Mouse (Mus musculus) layer of hippocampus, adult 18-20 months (tissue): ENCODE measurements around the gene Mrpl53. TPM values are rescaled to one million over a fixed set of nuclear protein-coding genes. Genes with fewer than 3 reads are reported as not detected.

Source experiments
- DNase-seq, 2 experiments: peaks; one replicate each; pipeline ENCODE4 v3.0.0; 2022; ENCODE audit warnings: low spot score in 2 of 2
- long read RNA-seq: library from polyadenylated mRNA; stranded (forward); transcript quantifications from one replicate; pipeline ENCODE4 v2.0.0, GENCODE M21; 2021
- total RNA-seq, 2 experiments: library from RNA; stranded (reverse); gene quantifications; 2 replicates each; pipeline ENCODE4 v1.2.3; 2021

Mrpl53 gene
- total RNA-seq: 10 to 100 TPM; 58.4 to 69.3 TPM
- long read RNA-seq, transcript Mrpl53-201 (3 exons, 695 nt): major isoform, 21 of 21 reads
- long read RNA-seq, partial matches to known transcripts: 0 of 21 reads
- long read RNA-seq, other reads (novel, unspliced or antisense): 0 of 21 reads

GRCm38 (mm10) chr6:83108762-83109668 is at the start of gene Mrpl53:
Gene Mrpl53, plus strand, starts transcription at chr6:83109040.
- DNase-seq: peak; percentile 68 to 79

- DNase-seq: no peak
Observed at GRCm38 (mm10) chr6:83065995-83066394, 42.8 kb upstream of the Mrpl53 start.

GRCm38 (mm10) chr6:83066441-83066840 is 42.4 kb upstream of the Mrpl53 start:
- no peak for DNase-seq

GRCm38 (mm10) chr6:83068221-83068620 is 40.6 kb upstream of the Mrpl53 start:
- DNase-seq: no peak

GRCm38 (mm10) chr6:83068706-83069487 is 39.9 kb upstream of the Mrpl53 start:
- no peak for DNase-seq

GRCm38 (mm10) chr6:83069488-83070246 is 39.2 kb upstream of the Mrpl53 start:
- DNase-seq: no peak

GRCm38 (mm10) chr6:83070247-83070310 is 38.8 kb upstream of the Mrpl53 start, which contains the start of gene Tlx2:
Gene Tlx2, minus strand, starts transcription at chr6:83070293.
- no peak for DNase-seq

- DNase-seq: peak in 1 of 2 experiments; percentile 25
Observed at GRCm38 (mm10) chr6:83070311-83071219, 38.3 kb upstream of the Mrpl53 start.

GRCm38 (mm10) chr6:83071220-83071619 is 37.6 kb upstream of the Mrpl53 start:
- DNase-seq: no peak

GRCm38 (mm10) chr6:83074979-83075378 is 33.9 kb upstream of the Mrpl53 start:
- no peak for DNase-seq

GRCm38 (mm10) chr6:83077630-83078323 is 31.1 kb upstream of the Mrpl53 start, which contains the start of gene Pcgf1:
Gene Pcgf1, plus strand, starts transcription at chr6:83077869.
- peak; percentile 45 to 60 for DNase-seq

- peak; percentile 97 to 99 for DNase-seq
Observed at GRCm38 (mm10) chr6:83078324-83078858, 30.4 kb upstream of the Mrpl53 start.

- DNase-seq: no peak
Observed at GRCm38 (mm10) chr6:83080210-83080609, 28.6 kb upstream of the Mrpl53 start.

GRCm38 (mm10) chr6:83083497-83083896 is 25.3 kb upstream of the Mrpl53 start:
- DNase-seq: no peak

GRCm38 (mm10) chr6:83084477-83084876 is 24.4 kb upstream of the Mrpl53 start:
- no peak for DNase-seq

GRCm38 (mm10) chr6:83086121-83087035 is 22.5 kb upstream of the Mrpl53 start, which contains the start of gene Lbx2:
Gene Lbx2, plus strand, starts transcription at chr6:83086367.
- no peak for DNase-seq

GRCm38 (mm10) chr6:83087205-83087925 is 21.5 kb upstream of the Mrpl53 start:
- DNase-seq: no peak

- DNase-seq: no peak
Observed at GRCm38 (mm10) chr6:83087926-83088260, 20.9 kb upstream of the Mrpl53 start.
